Mouse (Mus musculus) testis, postnatal 10 days (tissue): Measurements from ENCODE around the gene Ppa2.

Source experiments
- DNase-seq: peaks from one replicate; pipeline ENCODE4 v3.0.0; 2021; ENCODE audit warnings: low spot score

Ppa2 gene

DNA sequence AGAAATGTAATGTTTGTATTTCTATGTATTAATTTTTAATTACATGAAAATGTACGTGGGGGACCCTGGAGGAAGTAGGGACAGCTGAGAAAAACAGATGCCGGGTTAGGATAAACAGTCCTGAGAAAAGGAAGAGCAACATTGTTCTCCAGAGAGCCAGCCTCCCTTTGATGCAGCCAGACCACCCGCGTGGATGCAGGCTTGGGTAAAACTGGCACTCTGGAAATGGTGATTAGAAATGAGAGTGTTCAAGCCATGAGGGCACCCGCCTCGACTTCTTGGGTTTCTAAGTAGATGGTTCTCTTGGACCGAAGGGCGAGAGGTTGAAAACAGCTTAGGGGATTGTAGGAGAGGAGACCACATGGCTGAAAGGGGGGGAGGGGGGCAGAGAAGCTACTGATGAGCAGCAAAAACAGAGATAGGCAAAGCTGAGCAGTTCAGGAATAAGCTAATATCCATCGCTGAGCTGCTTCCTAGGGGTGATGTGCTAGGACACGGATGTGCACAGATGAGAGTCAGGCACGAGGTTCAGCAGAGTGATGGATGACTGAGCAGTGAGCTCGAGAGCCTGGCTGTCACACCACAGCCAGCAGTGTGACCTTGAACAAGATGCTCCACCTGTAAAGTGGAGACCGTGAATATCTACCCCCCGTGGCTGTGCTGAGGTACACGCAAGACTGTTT lies 21.4 kb downstream of the Ppa2 start:
- no peak for DNase-seq

DNA sequence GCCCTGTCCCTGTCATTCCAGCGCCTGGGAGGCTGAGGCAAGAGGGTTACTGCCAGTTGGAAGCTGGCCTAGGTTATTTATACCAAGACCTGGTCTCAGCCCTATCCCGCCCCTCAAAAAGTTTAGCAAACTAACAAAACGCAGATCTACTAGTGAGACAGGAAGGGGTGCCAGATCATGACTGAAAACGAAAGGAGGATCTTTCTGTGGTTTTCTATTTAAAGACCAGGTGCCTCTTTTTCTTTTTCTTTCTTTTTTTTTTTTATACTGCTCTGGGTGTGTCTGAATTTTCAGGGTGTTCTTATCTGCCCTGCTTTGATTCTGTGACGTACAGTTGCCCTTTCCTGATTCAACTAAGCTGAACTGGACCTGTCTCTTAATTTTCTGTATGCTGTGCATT lies 22.4 kb downstream of the Ppa2 start:
- DNase-seq: no peak

DNA sequence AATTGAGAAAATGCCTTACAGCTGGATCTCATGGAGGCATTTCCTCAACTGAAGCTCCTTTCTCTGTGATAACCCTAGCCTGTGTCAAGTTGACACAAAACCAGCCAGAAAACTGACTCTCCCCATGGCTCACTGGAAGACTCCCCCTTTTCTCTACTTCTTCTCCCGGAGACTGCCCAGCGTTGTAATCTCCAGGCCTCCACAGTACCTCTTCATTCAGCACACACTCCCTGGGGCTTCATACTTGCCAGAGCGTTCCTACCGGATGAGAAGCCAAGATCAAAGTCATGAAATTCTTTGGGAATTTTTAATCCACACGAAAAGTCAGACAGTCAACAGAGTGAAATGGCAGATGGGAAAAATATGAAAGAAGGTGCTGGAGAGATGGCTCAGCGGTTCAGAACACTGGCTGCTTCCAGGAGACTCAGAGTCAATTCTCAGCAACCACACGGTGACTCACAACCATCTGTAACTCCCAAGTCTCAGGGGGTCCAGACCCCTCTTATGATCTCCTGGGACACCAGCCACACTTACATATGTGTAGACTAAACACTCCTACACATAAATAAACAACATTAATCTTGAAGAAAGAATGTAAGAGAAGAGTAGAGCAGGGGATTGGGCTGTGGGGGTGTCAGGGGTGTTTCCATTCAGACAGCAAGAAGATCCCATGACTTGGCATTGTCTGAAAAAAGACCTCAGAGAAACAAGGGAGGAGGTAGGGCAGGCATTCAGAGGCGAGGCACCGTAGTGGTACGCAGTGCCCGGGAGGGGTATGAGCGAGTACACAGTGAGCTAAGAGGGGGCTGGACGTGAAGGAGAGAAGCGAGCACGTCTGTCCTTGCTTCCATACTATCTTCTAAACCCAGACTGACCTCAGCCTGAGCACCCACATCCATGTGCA lies 23.6 kb downstream of the Ppa2 start:
- no peak for DNase-seq

DNA sequence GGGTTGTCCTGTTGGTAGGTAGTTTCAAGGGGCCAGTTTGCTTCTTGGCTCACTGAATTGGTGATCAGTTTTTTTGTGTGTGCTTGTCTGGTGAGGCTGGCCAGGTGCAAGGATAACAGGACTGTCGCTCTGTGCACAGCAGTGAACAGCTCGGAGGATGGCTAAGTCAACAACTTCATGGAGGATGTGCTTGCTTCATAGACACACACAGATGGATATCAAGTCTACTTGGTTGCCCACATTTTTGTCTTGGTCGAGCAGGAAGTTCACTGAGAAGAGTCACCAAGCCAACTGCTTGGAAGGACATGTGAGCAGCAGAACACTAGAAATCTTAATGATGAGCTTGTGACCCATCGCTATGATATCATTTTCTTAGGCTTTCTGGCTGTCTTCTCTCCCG lies 24.8 kb downstream of the Ppa2 start:
- DNase-seq: no peak

DNA sequence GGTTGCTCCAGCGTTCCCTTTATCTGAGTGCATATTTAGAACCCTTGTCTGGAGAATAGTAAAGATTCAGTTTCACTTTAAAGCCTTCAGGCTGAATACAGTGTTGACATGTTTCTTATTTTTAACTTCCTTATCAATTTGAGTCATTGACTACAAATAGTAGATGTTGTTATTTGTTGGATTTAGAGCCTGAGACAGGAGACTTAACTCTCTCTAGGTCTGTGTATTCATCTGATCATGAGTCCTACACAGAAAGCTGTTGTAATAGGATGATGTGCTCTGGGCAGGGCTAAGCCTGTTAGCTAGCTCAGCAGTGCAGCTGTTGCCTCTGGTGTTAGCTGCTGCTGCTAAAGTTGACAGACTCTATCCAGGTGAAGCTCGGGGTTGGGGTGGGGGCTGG lies 25.3 kb downstream of the Ppa2 start:
- no peak for DNase-seq

DNA sequence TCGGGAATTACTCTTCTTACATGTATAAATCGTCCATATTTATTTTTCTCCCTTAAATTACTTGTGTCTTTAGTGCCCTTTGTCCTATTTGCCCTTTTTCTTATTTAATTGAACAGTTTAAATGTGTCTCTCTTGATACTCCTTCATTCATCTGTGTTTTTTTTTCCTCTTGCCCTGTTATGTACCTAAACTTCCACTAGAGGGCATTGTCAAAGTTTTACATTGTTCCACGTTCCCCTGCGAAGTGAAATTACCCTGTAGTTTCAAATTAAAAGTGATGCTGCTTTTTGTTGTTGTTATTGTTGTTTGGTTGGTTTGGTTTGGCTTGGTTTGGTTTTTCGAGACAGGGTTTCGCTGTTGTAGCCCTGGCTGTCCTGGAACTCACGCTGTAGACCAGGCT lies 26.5 kb downstream of the Ppa2 start:
- DNase-seq: no peak

DNA sequence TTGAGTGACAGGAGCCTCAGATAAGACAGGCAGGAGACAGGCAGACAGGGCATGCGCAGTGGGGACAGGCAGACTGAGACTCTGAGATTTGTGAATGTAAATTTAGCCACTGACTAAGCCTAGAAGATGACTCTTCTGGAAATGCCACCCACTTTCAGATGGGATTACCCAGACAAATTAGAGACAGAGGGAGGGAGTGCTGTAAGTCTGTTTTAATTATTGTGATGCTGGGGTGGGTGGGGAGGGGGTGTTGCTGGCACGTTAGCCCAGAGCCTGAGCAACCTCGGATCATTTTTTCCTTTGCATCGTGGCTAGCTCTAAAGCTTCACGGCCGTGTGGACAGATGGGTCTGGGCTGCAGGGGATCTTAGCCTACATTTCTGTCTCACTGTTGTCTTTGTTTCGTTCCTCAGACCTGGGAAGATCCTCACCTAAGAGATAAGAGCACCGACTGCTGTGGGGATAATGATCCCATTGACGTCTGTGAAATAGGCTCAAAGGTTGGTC lies 29.0 kb downstream of the Ppa2 start:
- DNase-seq: no peak

DNA sequence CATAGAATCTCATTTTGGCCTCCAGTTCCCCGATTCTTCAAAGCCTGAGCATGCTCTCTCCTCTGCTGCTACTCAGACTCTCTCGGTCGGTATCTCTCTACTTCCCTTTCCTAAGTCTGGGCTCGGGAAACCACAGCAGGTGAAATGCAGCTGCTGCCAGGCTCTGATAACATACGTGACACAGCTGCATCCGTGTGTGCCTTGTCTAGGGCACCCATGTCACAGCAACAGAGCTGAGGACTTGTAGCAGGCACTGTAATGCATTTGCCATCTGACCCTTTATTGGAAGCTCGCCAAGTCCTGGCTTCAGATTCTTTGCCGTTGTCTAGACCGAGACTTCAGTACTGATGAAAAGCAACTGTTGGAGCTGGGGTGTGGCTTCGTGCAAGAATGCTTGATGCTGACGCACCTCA lies 29.5 kb downstream of the Ppa2 start:
- DNase-seq: no peak

DNA sequence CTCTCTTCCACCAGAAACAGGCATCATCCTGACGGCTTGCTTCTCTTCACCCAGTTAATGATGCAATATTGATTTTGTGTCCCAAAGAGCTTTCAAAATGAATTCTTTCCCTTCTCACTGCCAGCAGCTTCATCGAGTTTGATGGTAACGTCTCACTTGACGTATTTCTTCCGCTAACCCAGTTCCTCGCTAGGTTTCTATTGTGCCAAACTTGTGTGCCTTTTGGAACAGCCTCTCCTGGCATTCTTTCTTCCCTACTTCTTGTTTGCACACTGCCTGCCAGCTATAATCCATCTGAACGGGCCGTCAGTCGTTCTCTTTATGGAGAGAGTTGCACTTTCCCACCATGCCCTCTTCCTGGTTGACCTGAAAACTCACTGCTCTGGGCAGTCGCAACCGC lies 31.2 kb downstream of the Ppa2 start:
- DNase-seq: no peak

DNA sequence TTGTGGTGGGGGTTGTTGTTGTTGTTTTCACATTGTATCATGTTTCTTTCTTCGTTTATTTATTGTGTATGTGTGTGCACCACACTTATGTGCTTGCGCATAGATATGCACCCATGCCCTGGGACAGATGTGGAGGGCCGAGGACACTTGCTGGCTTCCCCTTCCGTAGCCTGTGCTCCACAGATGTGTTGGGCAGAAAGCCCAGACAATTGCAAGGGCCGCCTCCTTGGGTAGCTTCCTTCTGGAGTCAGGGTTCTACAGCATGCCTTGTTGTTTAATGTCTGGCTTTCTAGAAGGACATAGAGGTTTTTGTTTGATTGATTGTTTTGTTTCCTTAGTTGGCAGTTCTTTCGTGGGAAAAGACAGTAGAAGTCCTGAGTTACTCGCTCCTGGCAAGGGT lies 37.6 kb downstream of the Ppa2 start:
- no peak for DNase-seq

DNA sequence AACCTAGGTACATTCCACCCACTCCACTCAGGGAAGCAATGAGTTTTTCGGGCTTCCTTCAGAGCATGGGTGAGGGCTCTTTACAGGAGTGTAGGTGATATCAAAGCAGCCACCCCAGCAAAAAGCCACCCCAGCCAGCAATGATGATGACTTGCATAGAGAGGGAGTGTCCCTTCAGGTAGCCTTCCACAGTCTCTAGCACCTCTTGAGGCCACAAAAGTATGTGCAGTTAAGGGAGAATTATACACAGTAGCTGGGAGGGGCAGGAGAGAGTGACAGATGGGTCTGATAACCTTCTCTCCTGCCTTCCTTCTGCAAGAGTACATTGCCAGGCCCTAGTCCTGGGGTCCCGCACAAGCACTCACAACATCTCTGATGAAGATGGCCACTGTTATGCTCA lies 38.9 kb downstream of the Ppa2 start:
- DNase-seq: no peak

DNA sequence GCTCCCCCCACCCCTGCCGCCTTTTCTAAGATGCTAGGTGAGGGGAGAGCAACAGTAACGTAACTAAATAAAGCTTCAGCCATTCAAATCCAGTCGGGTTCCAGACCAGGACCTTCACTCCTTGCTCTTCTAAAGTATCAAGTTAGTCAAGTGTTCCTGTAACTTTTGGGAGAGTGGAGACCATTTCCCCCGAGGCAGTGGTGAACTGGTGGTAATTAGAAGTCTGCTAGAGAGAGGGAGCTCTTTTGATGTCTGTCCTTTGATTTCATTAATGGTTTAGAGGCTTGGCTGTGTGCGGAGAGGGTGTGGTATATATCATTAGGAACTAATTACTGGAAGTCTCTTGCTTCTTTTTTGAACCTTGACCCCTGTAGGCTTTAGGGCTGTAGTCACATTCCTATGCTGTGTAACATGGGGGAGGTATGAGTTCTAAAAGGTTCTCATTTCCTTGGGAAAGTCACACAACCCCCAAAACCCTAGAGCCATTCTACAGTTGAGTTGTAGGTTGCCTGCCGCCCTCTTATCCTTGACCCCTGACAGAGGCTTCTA lies 47.6 kb downstream of the Ppa2 start:
- no peak for DNase-seq

DNA sequence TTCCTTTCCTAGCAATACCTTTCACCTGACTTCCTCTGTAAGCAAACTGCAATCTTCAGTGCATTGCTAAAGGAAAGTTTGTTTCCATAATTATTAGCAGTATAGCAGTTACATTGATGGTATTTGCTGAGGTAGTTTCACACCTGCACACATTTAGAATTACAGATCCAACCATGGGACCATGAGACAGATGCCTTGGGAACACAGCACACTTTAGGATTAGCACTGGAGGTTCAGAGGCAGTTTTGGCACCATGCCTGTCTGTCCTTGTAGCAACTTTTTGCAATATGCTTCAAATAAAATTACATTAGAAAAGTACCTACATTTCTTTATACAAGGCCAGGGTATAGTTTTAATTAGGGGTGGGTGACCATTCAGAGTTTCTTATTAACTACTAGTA lies 48.1 kb downstream of the Ppa2 start:
- DNase-seq: no peak

DNA sequence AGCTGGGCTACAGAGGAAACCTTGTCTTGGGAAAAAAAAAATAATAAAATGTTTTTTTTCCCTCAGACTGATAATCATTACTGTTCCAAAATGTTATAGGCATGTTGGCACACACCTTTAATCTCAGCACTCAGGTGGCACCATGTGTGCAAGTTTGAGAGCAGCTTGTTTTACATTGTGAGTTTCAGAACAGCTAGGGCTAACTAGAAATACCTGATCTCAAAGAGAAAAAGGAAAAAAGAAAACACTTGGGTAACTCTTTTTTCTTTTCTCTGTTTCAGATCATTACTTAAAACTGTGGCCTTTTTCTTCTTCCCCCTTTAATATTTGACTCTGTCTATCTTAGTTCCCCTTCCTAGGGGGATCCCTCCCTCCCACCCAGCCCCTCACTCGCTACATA lies 51.5 kb downstream of the Ppa2 start:
- no peak for DNase-seq

DNA sequence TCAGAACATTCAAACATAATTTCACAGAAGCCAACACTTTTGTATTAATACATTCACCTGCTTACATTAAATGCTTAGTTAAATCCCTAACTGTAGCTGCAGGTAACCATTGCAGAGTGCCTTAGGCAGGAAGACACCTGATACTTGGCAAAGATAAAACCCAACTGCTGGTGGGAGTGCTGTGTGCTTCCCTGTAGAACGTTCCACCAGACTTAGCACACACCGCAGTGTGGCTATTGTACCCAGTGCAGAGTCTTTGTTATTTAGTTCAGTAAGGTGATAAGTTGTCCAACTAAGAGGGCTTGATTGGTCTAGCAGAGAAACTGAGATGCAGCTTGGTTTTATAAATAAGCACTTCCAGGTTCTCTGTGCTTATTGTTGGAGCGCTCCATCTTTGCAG lies 54.2 kb downstream of the Ppa2 start:
- no peak for DNase-seq

DNA sequence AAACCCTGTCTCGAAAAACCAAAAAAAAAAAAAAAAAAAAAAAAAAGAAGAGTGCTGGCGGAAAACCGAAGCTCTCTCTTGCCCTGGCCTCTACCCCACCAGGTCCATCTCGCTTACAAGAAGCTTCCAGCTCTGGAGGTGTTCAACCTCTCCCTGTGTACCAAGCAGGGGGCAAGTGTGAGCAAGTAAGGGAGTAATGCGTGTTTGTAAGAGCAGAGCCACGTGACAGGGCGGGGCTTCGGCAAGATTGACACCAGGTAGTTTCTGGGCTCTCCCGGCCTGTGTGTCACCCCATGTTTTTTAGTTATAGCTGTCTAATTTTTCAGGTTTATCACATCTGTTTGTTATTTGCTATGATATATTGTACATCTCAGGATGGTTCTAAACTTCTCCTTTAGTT lies 56.2 kb downstream of the Ppa2 start:
- no peak for DNase-seq

DNA sequence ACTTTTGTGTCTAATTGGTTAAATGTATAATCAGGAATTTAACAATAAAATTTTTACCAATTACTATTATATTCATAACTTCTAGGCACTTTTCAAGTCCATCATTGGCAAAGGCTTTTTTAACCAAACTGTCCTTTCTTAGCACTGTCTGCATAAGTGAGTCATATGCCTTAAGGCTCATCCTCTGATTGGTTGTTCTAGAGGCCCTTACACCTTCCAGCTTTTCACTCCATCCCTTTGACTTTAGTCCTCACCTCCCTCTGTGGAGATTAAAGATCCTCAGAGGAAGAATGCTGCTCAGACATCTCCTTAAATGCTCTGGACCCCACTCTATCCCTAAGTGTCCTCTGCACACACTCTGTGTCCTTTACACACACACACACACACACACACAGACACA lies 68.3 kb downstream of the Ppa2 start:
- DNase-seq: no peak

DNA sequence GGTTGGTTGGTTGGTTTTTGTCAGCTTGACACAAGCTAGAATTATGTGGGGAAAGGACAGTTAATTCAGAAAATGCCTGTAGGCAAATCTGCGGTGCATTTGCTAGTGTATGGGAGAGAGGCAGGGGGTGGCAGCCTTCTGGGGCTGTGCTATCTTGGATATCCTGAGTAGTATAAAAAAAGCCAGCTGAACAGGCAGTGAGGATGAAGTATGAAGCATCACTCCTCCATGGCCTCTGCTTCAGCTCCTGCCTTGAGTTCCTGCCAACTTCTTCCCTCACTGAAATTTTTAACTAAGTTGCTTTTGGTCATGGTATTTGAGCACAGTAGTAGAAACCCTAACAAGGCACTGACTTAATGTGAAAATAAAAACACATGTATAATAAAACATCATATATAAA lies 70.1 kb downstream of the Ppa2 start:
- no peak for DNase-seq

DNA sequence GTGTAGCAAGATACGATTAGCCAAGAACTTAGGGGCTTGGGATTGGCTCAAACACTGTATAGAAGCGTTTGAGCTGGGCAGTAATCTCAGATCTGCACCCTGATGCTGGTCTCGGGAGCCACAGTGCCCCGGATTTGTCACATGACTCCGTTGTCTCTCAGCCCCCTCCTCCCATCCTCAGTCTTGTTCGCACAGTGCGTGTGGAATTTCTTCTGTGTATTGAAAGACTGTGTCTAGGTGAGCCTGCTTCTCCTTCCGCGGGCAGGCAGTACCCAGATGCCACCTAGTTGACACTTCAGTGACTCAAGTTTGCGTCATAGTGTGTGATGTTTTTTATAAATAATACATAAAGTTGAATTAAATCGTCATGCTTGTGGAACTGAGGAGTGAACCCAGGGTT lies 71.6 kb downstream of the Ppa2 start:
- no peak for DNase-seq

DNA sequence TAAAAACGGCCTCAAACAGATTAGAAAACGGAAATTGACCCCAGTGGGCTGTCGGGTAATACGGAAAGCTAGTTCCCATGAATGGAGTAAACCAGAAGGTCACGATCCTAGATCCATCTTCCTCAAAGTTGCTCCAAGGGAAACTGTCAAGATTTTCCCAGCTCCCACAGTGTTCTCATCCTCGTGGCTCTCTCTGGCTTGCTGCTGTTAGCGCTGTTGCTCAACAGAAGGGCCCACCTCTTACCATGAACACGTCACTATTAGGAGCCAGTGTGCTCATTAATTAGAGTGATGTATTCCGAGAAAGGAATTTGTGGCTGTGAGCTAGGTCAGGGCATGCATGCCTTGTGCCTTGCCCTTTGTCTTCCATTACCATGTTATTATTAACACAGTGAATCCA lies 72.2 kb downstream of the Ppa2 start:
- no peak for DNase-seq

DNA sequence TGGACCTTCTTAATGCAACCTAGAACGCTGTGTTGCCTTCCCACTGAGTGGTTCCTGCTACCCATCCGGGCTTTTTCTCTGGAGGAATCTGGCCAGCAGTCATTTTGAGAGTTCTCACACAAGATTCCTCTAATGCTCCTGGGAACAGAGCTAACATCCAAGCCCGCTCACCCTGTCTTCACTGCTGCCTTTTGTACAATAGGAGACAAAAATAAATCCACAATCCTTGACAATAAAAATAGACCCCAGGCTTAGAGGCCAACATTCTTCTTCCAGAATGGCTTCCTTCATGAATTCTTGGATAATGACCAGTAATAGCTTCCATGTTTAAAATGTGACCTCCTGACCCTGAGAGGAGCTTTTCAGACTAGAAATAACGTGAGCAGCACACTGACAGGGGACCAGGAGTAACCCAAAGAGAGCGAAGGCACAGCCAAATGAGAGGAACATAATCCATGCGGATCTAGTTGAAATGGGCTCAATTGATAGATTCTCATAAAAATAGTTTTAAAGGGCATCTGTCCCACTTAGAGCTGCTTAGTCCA lies 74.3 kb downstream of the Ppa2 start:
- no peak for DNase-seq

DNA sequence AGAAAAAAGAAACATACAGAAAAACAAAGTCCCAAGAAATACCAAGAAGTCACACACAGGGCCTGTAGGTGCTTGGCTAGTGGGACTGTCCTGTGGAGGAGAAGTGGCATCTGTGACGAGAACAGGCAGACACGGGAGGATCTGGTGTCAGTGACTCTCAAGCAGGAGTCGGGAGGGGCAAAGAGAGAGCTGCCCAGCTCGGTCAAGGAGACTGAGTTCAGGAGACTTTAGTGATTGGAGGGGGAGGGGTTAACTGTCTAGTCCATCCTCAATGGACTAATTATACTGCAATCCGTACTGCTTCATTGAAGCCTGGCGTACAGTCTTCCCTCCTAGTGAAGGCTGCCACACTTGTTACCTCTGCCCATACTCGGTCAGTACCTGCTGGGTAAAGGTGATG lies 77.4 kb downstream of the Ppa2 start:
- DNase-seq: no peak

DNA sequence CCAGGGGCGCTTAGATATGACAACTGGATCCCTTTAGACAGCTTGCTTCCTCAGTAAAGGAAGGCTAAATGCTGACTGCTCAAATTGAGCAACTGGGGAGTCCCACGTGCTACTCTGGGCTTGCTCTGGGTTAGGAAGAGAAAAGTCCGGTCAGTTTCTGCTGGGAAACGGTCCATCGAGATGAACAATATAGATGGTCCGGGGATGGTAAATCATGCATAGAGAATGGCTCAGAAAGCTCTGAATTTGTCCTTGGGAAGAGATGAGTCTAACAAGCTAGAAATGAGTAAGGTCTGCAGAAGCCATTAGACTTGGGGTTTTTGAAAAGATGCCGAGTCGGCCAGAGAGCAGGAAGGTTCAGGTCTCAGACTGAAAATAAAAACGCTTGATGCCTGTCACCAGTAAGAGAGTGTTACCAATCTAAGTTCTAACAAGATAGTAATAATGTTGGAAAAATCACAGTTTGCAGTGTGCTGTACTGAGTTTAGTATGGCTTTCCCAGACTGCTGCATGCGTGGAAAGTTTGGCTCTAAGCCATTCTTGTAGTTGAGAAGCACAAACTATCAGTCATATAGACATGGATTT lies 80.0 kb downstream of the Ppa2 start:
- DNase-seq: no peak
